Mouse (Mus musculus): ENCODE measurements around the gene Gtpbp4.

GRCm38 (mm10) chr13:8995159-8995989 is 509 bp downstream of the Gtpbp4 start:
- TF ChIP-seq CTCF (IDR thresholded peaks at IDR 0.05; ENCODE audit: insufficient read depth, low read length) (no peak), POLR2A (IDR thresholded peaks at IDR 0.05; ENCODE audit: borderline replicate concordance, extremely low read depth, low read depth, low read length) (no peak)
